Mouse (Mus musculus): ENCODE results near the gene Zbtb18.

Gene Zbtb18

GRCm38 (mm10) chr1:177483612-177484011, 41.5 kb downstream of the Zbtb18 start:
- no peak for DNase-seq (ENCODE audit: low spot score)

GRCm38 (mm10) chr1:177484280-177484679, 42.1 kb downstream of the Zbtb18 start:
- no peak for DNase-seq (ENCODE audit: low spot score)

- no peak for DNase-seq (ENCODE audit: low spot score)
Observed at GRCm38 (mm10) chr1:177484680-177485079, 42.5 kb downstream of the Zbtb18 start.

- no peak for DNase-seq (ENCODE audit: low spot score)
Observed at GRCm38 (mm10) chr1:177489844-177490243, 47.7 kb downstream of the Zbtb18 start.

- DNase-seq (ENCODE audit: low spot score) = no peak
Observed at GRCm38 (mm10) chr1:177490808-177491207, 48.7 kb downstream of the Zbtb18 start.

GRCm38 (mm10) chr1:177491280-177491679, 49.1 kb downstream of the Zbtb18 start:
- no peak for DNase-seq (ENCODE audit: low spot score)

GRCm38 (mm10) chr1:177494306-177494705, 52.2 kb downstream of the Zbtb18 start:
- DNase-seq (ENCODE audit: low spot score) = no peak

- no peak for DNase-seq (ENCODE audit: low spot score)
Observed at GRCm38 (mm10) chr1:177494913-177495542, 52.9 kb downstream of the Zbtb18 start.

All from MN1 (cell line).